Mouse (Mus musculus) lung, postnatal 0 days (tissue): ENCODE data around the gene Gm20388. TPM values are rescaled to one million over a fixed set of nuclear protein-coding genes. Genes with fewer than 3 reads are reported as not detected.

Experiments
- ATAC-seq: fragments of 200-750 bp; cut with Nextera tagmentation; 2 replicates; pipeline ENCODE4 v1.8.0; 2017; ENCODE audit warnings: moderate library complexity
- DNase-seq: peaks from one replicate; pipeline ENCODE4 v3.0.0-alpha.2; 2016; ENCODE audit warnings: low spot score
- H3K27ac ChIP-seq: fragments of 300-500 bp; sonication (generic); 2 replicates; pipeline ENCODE4 v1.5.1; 2014; ENCODE audit warnings: antibody characterized with exemption, mild to moderate bottlenecking, low read length, mixed read lengths
- H3K27me3 ChIP-seq: fragments of 300-500 bp; sonication (generic); replicated peaks from 2 replicates; pipeline ENCODE4 v1.6.1; 2014; ENCODE audit warnings: low read length, mixed read lengths; ENCODE audit not compliant: insufficient read depth
- H3K36me3 ChIP-seq: fragments of 300-500 bp; sonication (generic); 2 replicates; pipeline ENCODE4 v1.6.1; 2014; ENCODE audit warnings: low read length, mixed read lengths; ENCODE audit not compliant: insufficient read depth
- H3K4me1 ChIP-seq: fragments of 300-500 bp; sonication (generic); 2 replicates; pipeline ENCODE4 v1.6.1; 2014; ENCODE audit warnings: antibody characterized with exemption, low read depth, low read length, mixed read lengths; ENCODE audit not compliant: insufficient read depth
- H3K4me2 ChIP-seq: fragments of 300-500 bp; sonication (generic); replicated peaks from 2 replicates; pipeline ENCODE4 v1.6.1; 2014; ENCODE audit warnings: low read depth, mild to moderate bottlenecking, low read length, moderate library complexity, mixed read lengths
- H3K4me3 ChIP-seq: fragments of 300-500 bp; sonication (generic); 2 replicates; pipeline ENCODE4 v1.5.1; 2014; ENCODE audit warnings: low read depth, low read length
- H3K9ac ChIP-seq: fragments of 300-500 bp; sonication (generic); replicated peaks from 2 replicates; pipeline ENCODE4 v1.6.1; 2014; ENCODE audit warnings: low read depth, mild to moderate bottlenecking
- H3K9me3 ChIP-seq: fragments of 300-500 bp; sonication (generic); 2 replicates; pipeline ENCODE4 v1.6.1; 2016; ENCODE audit warnings: low read length, mixed read lengths
- CTCF ChIP-seq: IDR thresholded peaks from 2 replicates; pipeline ENCODE4 v1.5.1; 2016; ENCODE audit warnings: antibody characterized with exemption, mild to moderate bottlenecking
- EP300 ChIP-seq: IDR thresholded peaks from 2 replicates; pipeline ENCODE4 v1.6.1; 2016; ENCODE audit warnings: antibody characterized with exemption, mild to moderate bottlenecking, control low read depth
- WGBS: fragments of 180-500 bp; shearing (Covaris S2); extraction: QIAGEN DNeasy Blood & Tissue Kit; methylation state at CpG from one replicate; pipeline ENCODE4 v1.1.7; 2014; 5-methylcytosine and 5-hydroxymethylcytosine counted together
- polyA plus RNA-seq: library from polyadenylated mRNA; unstranded; fragments of >200 nt; fragmentation: Nextera tagmentation; extraction: Ambion mirVana; gene quantifications from 2 replicates; pipeline ENCODE4 v1.2.1, GENCODE M21; 2015

Gm20388 gene
- polyA plus RNA-seq, 1 experiment from 2014 or later, result not detected

- TF ChIP-seq EP300 (no peak), CTCF (no peak)
- no peak overlapping the region for H3K27ac ChIP-seq
- no peak for ATAC-seq
- no peaks in the 10 kb centered on the region for H3K36me3 ChIP-seq
- H3K4me2 ChIP-seq, result no peak overlapping the region
- H3K4me3 ChIP-seq, result no peak overlapping the region
- H3K4me1 ChIP-seq, result 0 out of 2 replicates have a peak, but pooled peaks cover 2% of the 10 kb centered on the region
- WGBS, result 13% methylated on average over 10 of the region's 10 CpGs
- H3K9me3 ChIP-seq, result no peaks in the 10 kb centered on the region
- H3K9ac ChIP-seq, result no peak overlapping the region
- H3K27me3 ChIP-seq, result peaks cover 4% of the 10 kb centered on the region; the same call in 1 of the 2 replicates
- no peak for DNase-seq
Observed at GRCm38 (mm10) chr8:120178124-120178514, 267.5 kb downstream of the Gm20388 start.

GRCm38 (mm10) chr8:120179027-120179431 is 268.4 kb downstream of the Gm20388 start:
- no peaks in the 10 kb centered on the region for H3K9me3 ChIP-seq
- peak overlapping the region; percentile 45 for H3K4me2 ChIP-seq
- WGBS, result under 1% methylated on average over 10 of the region's 10 CpGs
- no peak overlapping the region for H3K4me3 ChIP-seq
- ATAC-seq (peak; percentile 72), DNase-seq (peak; percentile 91)
- no peak overlapping the region for H3K9ac ChIP-seq
- H3K4me1 ChIP-seq, result 0 out of 2 replicates have a peak, but pooled peaks cover 2% of the 10 kb centered on the region
- H3K36me3 ChIP-seq, result no peaks in the 10 kb centered on the region
- H3K27me3 ChIP-seq, result peaks cover 4% of the 10 kb centered on the region; the same call in 1 of the 2 replicates
- TF ChIP-seq CTCF (peak; percentile 96), EP300 (0 out of 2 replicates have a peak, but pooled peaks have one; percentile 42)
- H3K27ac ChIP-seq, result no peak overlapping the region

GRCm38 (mm10) chr8:120180445-120180970 is 269.9 kb downstream of the Gm20388 start:
- H3K27me3 ChIP-seq, result peaks cover 4% of the 10 kb centered on the region; the same call in 1 of the 2 replicates
- H3K36me3 ChIP-seq, result no peaks in the 10 kb centered on the region
- peak; percentile 64 for DNase-seq
- no peak for TF ChIP-seq EP300
- no peak for TF ChIP-seq CTCF
- no peak overlapping the region for H3K27ac ChIP-seq
- 0 out of 2 replicates have a peak, but pooled peaks cover 8% of the 10 kb centered on the region for H3K4me1 ChIP-seq
- WGBS, result 43% methylated on average over 7 of the region's 7 CpGs
- no peaks in the 10 kb centered on the region for H3K9me3 ChIP-seq
- H3K9ac ChIP-seq, result no peak overlapping the region
- no peak overlapping the region for H3K4me3 ChIP-seq
- no peak overlapping the region for H3K4me2 ChIP-seq
- ATAC-seq, result peak; percentile 12; the same call in 1 of the 2 replicates

- no peaks in the 10 kb centered on the region for H3K36me3 ChIP-seq
- H3K27me3 ChIP-seq, result peaks cover 3% of the 10 kb centered on the region; the same call in 1 of the 2 replicates
- no peak overlapping the region for H3K27ac ChIP-seq
- H3K9ac ChIP-seq, result no peak overlapping the region
- ATAC-seq (no peak), DNase-seq (no peak)
- no peaks in the 10 kb centered on the region for H3K9me3 ChIP-seq
- H3K4me2 ChIP-seq, result no peak overlapping the region
- peaks cover 15% of the 10 kb centered on the region; the same call in 1 of the 2 replicates for H3K4me1 ChIP-seq
- WGBS, result 77% methylated on average over 5 of the region's 5 CpGs
- no peak overlapping the region for H3K4me3 ChIP-seq
- no peak for TF ChIP-seq EP300
- no peak for TF ChIP-seq CTCF
Observed at GRCm38 (mm10) chr8:120181274-120181673, 270.6 kb downstream of the Gm20388 start.

- no peaks in the 10 kb centered on the region for H3K36me3 ChIP-seq
- H3K27me3 ChIP-seq, result no peaks in the 10 kb centered on the region; the same call in 1 of the 2 replicates
- no peak for ATAC-seq
- H3K9ac ChIP-seq, result no peak overlapping the region
- no peaks in the 10 kb centered on the region for H3K9me3 ChIP-seq
- TF ChIP-seq CTCF (0 out of 2 replicates have a peak, but pooled peaks have one; percentile 1), EP300 (no peak)
- H3K27ac ChIP-seq, result no peak overlapping the region
- H3K4me1 ChIP-seq, result peaks cover 20% of the 10 kb centered on the region; the same call in 1 of the 2 replicates
- no peak for DNase-seq
- H3K4me3 ChIP-seq, result no peak overlapping the region
- WGBS, result 76% methylated on average over 4 of the region's 4 CpGs
- no peak overlapping the region for H3K4me2 ChIP-seq
Observed at GRCm38 (mm10) chr8:120181861-120182414, 271.3 kb downstream of the Gm20388 start.

GRCm38 (mm10) chr8:120184366-120184765 is 273.7 kb downstream of the Gm20388 start:
- peak; percentile 43 for ATAC-seq

More at GRCm38 (mm10) chr8:120184366-120184765, 273.7 kb downstream of the Gm20388 start:
- Histone ChIP-seq H3K27me3 (no peaks in the 10 kb centered on the region), H3K9me3 (no peaks in the 10 kb centered on the region), H3K4me2 (no peak overlapping the region), H3K36me3 (no peaks in the 10 kb centered on the region), H3K4me3 (no peak overlapping the region), H3K4me1 (peaks cover 25% of the 10 kb centered on the region; the same call in 1 of the 2 replicates), H3K9ac (no peak overlapping the region), H3K27ac (no peak overlapping the region)
- 31% methylated on average over 9 of the region's 9 CpGs for WGBS
- TF ChIP-seq EP300, result no peak
- no peak for TF ChIP-seq CTCF
- DNase-seq, result peak; percentile 52
